Mouse (Mus musculus) forebrain, embryonic 10.5 days (tissue): ENCODE data around the gene Gab1. TPM values are rescaled to one million over a fixed set of nuclear protein-coding genes. Genes with fewer than 3 reads are reported as not detected.

ENCODE experiments used
- DNase-seq: peaks from one replicate; pipeline ENCODE4 v3.0.0-alpha.2; 2017; ENCODE audit warnings: low spot score; ENCODE audit errors: extremely low spot score
- H3K27ac ChIP-seq: fragments of 300-500 bp; sonication (generic); 2 replicates; pipeline ENCODE4 v1.5.1; 2016; ENCODE audit warnings: mild to moderate bottlenecking
- H3K27me3 ChIP-seq: fragments of 300-500 bp; sonication (generic); 2 replicates; pipeline ENCODE4 v1.6.1; 2016; ENCODE audit warnings: mild to moderate bottlenecking; ENCODE audit not compliant: poor library complexity, severe bottlenecking
- H3K36me3 ChIP-seq: fragments of 300-500 bp; sonication (generic); replicated peaks from 2 replicates; pipeline ENCODE4 v1.6.1; 2016; ENCODE audit warnings: mild to moderate bottlenecking, moderate library complexity
- H3K4me1 ChIP-seq: fragments of 300-500 bp; sonication (generic); 2 replicates; pipeline ENCODE4 v1.6.1; 2016
- H3K4me3 ChIP-seq: fragments of 300-500 bp; sonication (generic); 2 replicates; pipeline ENCODE4 v1.5.1; 2016; ENCODE audit warnings: mild to moderate bottlenecking, moderate library complexity
- H3K9me3 ChIP-seq: fragments of 300-500 bp; sonication (generic); 2 replicates; pipeline ENCODE4 v1.6.1; 2016; ENCODE audit warnings: mild to moderate bottlenecking, moderate library complexity
- WGBS: fragments of 180-500 bp; shearing (Covaris S2); methylation state at CpG from one replicate; pipeline ENCODE4 v1.1.7; 2016; 5-methylcytosine and 5-hydroxymethylcytosine counted together
- polyA plus RNA-seq: library from polyadenylated mRNA; unstranded; fragments of >200 nt; fragmentation: Nextera tagmentation; extraction: Ambion mirVana; gene quantifications from 2 replicates; pipeline ENCODE4 v1.2.1, GENCODE M21; 2016

Gene Gab1
- 10.1 and 11.4 TPM in 2 replicates for polyA plus RNA-seq

GRCm38 (mm10) chr8:80880196-80881106 is at the start of gene Gab1:
Gab1 (minus strand) TSS chr8:80880519.
- H3K27me3 ChIP-seq: peaks cover 11% of the 10 kb centered on the region
- WGBS: under 1% methylated on average over 70 of the region's 70 CpGs
- H3K9me3 ChIP-seq: no peaks in the 10 kb centered on the region
- H3K36me3 ChIP-seq: no peaks in the 10 kb centered on the region
- H3K27ac ChIP-seq: peak within 1 kb of the TSS; percentile 92
- peaks cover 43% of the 10 kb centered on the region for H3K4me1 ChIP-seq
- H3K4me3 ChIP-seq: peak within 1 kb of the TSS; percentile 82
- DNase-seq: peak; percentile 93

- H3K27me3 ChIP-seq: no peaks in the 10 kb centered on the region
- H3K27ac ChIP-seq: no peak overlapping the region
- H3K9me3 ChIP-seq: no peaks in the 10 kb centered on the region
- DNase-seq: no peak
- no peaks in the 10 kb centered on the region for H3K36me3 ChIP-seq
- no peak overlapping the region for H3K4me3 ChIP-seq
- H3K4me1 ChIP-seq: no peaks in the 10 kb centered on the region
These were observed 48.5 kb upstream of the Gab1 start for GRCm38 (mm10) chr8:80928770-80929169.

- no peak for DNase-seq
- no peak overlapping the region for H3K27ac ChIP-seq
- WGBS: 86% methylated on average over 9 of the region's 9 CpGs
- H3K27me3 ChIP-seq: no peaks in the 10 kb centered on the region
- no peaks in the 10 kb centered on the region for H3K9me3 ChIP-seq
- no peaks in the 10 kb centered on the region for H3K36me3 ChIP-seq
- no peak overlapping the region for H3K4me3 ChIP-seq
- H3K4me1 ChIP-seq: no peaks in the 10 kb centered on the region
These were observed 43.5 kb upstream of the Gab1 start for GRCm38 (mm10) chr8:80923794-80924316.

GRCm38 (mm10) chr8:80922642-80923041 is 42.3 kb upstream of the Gab1 start:
- no peaks in the 10 kb centered on the region for H3K4me1 ChIP-seq
- no peak overlapping the region for H3K4me3 ChIP-seq
- H3K27me3 ChIP-seq: no peaks in the 10 kb centered on the region
- H3K27ac ChIP-seq: no peak overlapping the region
- H3K36me3 ChIP-seq: no peaks in the 10 kb centered on the region
- H3K9me3 ChIP-seq: no peaks in the 10 kb centered on the region
- 80% methylated on average over 6 of the region's 6 CpGs for WGBS
- DNase-seq: no peak

GRCm38 (mm10) chr8:80919130-80919529 is 38.8 kb upstream of the Gab1 start:
- Histone ChIP-seq H3K4me3 (no peak overlapping the region), H3K36me3 (no peaks in the 10 kb centered on the region), H3K4me1 (no peaks in the 10 kb centered on the region), H3K27me3 (no peaks in the 10 kb centered on the region), H3K27ac (no peak overlapping the region), H3K9me3 (no peaks in the 10 kb centered on the region)
- WGBS: 86% methylated on average over 4 of the region's 4 CpGs
- no peak for DNase-seq

- Histone ChIP-seq H3K4me1 (no peaks in the 10 kb centered on the region), H3K27me3 (no peaks in the 10 kb centered on the region), H3K4me3 (no peak overlapping the region), H3K36me3 (no peaks in the 10 kb centered on the region), H3K27ac (no peak overlapping the region), H3K9me3 (no peaks in the 10 kb centered on the region)
- WGBS: 89% methylated on average over 6 of the region's 6 CpGs
- DNase-seq: no peak
These were observed 38.2 kb upstream of the Gab1 start for GRCm38 (mm10) chr8:80918531-80918930.

- no peak for DNase-seq
- no peaks in the 10 kb centered on the region for H3K9me3 ChIP-seq
- H3K27ac ChIP-seq: no peak overlapping the region
- no peaks in the 10 kb centered on the region for H3K27me3 ChIP-seq
- H3K36me3 ChIP-seq: no peaks in the 10 kb centered on the region
- no peak overlapping the region for H3K4me3 ChIP-seq
- H3K4me1 ChIP-seq: peaks cover 9% of the 10 kb centered on the region
- WGBS: 84% methylated on average over 11 of the region's 11 CpGs
These were observed 36.3 kb upstream of the Gab1 start for GRCm38 (mm10) chr8:80916463-80917235.

GRCm38 (mm10) chr8:80913016-80913748 is 32.9 kb upstream of the Gab1 start:
- no peak for DNase-seq
- WGBS: 92% methylated on average over 1 of the region's 1 CpGs
- peaks cover 9% of the 10 kb centered on the region for H3K4me1 ChIP-seq
- no peaks in the 10 kb centered on the region for H3K27me3 ChIP-seq
- H3K9me3 ChIP-seq: no peaks in the 10 kb centered on the region
- H3K36me3 ChIP-seq: no peaks in the 10 kb centered on the region
- no peak overlapping the region for H3K4me3 ChIP-seq
- H3K27ac ChIP-seq: no peak overlapping the region

GRCm38 (mm10) chr8:80911400-80911799 is 31.1 kb upstream of the Gab1 start:
- Histone ChIP-seq H3K4me1 (peaks cover 9% of the 10 kb centered on the region), H3K9me3 (no peaks in the 10 kb centered on the region), H3K27me3 (no peaks in the 10 kb centered on the region), H3K27ac (no peak overlapping the region), H3K36me3 (no peaks in the 10 kb centered on the region), H3K4me3 (no peak overlapping the region)
- 77% methylated on average over 5 of the region's 5 CpGs for WGBS
- no peak for DNase-seq

GRCm38 (mm10) chr8:80908262-80908907 is 28.1 kb upstream of the Gab1 start:
- H3K36me3 ChIP-seq: no peaks in the 10 kb centered on the region
- H3K4me3 ChIP-seq: no peak overlapping the region
- WGBS: 81% methylated on average over 6 of the region's 6 CpGs
- DNase-seq: no peak
- H3K27ac ChIP-seq: no peak overlapping the region
- peaks cover 9% of the 10 kb centered on the region for H3K4me1 ChIP-seq
- H3K9me3 ChIP-seq: no peaks in the 10 kb centered on the region
- H3K27me3 ChIP-seq: no peaks in the 10 kb centered on the region

GRCm38 (mm10) chr8:80902354-80902753 is 22.0 kb upstream of the Gab1 start:
- H3K27me3 ChIP-seq: no peaks in the 10 kb centered on the region
- no peak for DNase-seq
- no peaks in the 10 kb centered on the region for H3K36me3 ChIP-seq
- WGBS: 79% methylated on average over 9 of the region's 9 CpGs
- no peak overlapping the region for H3K27ac ChIP-seq
- H3K4me3 ChIP-seq: no peak overlapping the region
- H3K9me3 ChIP-seq: no peaks in the 10 kb centered on the region
- H3K4me1 ChIP-seq: 0 out of 2 replicates have a peak, but pooled peaks cover 3% of the 10 kb centered on the region

GRCm38 (mm10) chr8:80899364-80899763 is 19.0 kb upstream of the Gab1 start:
- H3K36me3 ChIP-seq: no peaks in the 10 kb centered on the region
- peaks cover 15% of the 10 kb centered on the region for H3K4me1 ChIP-seq
- H3K9me3 ChIP-seq: no peaks in the 10 kb centered on the region
- no peak for DNase-seq
- H3K27ac ChIP-seq: no peak overlapping the region
- H3K27me3 ChIP-seq: no peaks in the 10 kb centered on the region
- no peak overlapping the region for H3K4me3 ChIP-seq
